Mouse (Mus musculus) frontal cortex, postnatal 25 days (tissue): ENCODE measurements around the gene Cst13.
"Not testable (repeated sequence)": the region's sequence is repeated elsewhere in the genome, so short reads cannot be mapped to it uniquely, and the experiment has no call there.

ENCODE experiments used
- DNase-seq, 2 experiments: peaks; one replicate each; pipeline ENCODE4 v3.0.0; 2022; ENCODE audit warnings: low spot score in 2 of 2

Gene Cst13

GRCm38 (mm10) chr2:148819909-148820308 is at the start of gene Cst13:
Cst13 (plus strand) TSS chr2:148820081.
- no peak for DNase-seq

GRCm38 (mm10) chr2:148771397-148771796 is 48.5 kb upstream of the Cst13 start, which contains the start of gene Cst11:
Cst11 (minus strand) TSS chr2:148771497.
- DNase-seq, result not testable (repeated sequence)

GRCm38 (mm10) chr2:148781709-148782108 is 38.2 kb upstream of the Cst13 start, which contains the start of gene 8030411F24Rik:
8030411F24Rik (plus strand) TSS chr2:148782009.
- no peak for DNase-seq

GRCm38 (mm10) chr2:148789142-148789541 is 30.7 kb upstream of the Cst13 start, which contains the start of gene Cst12:
Cst12 (plus strand) TSS chr2:148789361.
- no peak for DNase-seq

- no peak for DNase-seq
Measured at GRCm38 (mm10) chr2:148798485-148798884, 21.4 kb upstream of the Cst13 start, which contains the start of gene Cst8. Cst8 (plus strand) TSS chr2:148798785.

GRCm38 (mm10) chr2:148801491-148801921 is 18.4 kb upstream of the Cst13 start:
- DNase-seq, result no peak

- no peak for DNase-seq
Measured at GRCm38 (mm10) chr2:148806696-148807095, 13.2 kb upstream of the Cst13 start.

GRCm38 (mm10) chr2:148825986-148826385 is 6.1 kb downstream of the Cst13 start:
- no peak for DNase-seq

- no peak for DNase-seq
Measured at GRCm38 (mm10) chr2:148834912-148835311, 15.0 kb downstream of the Cst13 start, which contains the start of gene Cst9. Cst9 (plus strand) TSS chr2:148835147.

- DNase-seq, result no peak
Measured at GRCm38 (mm10) chr2:148838075-148838777, 18.3 kb downstream of the Cst13 start.

GRCm38 (mm10) chr2:148839224-148839623 is 19.3 kb downstream of the Cst13 start:
- no peak for DNase-seq

GRCm38 (mm10) chr2:148851116-148851906 is 31.4 kb downstream of the Cst13 start:
- DNase-seq, result peak; percentile 77 to 81

GRCm38 (mm10) chr2:148856630-148857400 is 36.9 kb downstream of the Cst13 start:
- DNase-seq, result no peak

GRCm38 (mm10) chr2:148857506-148857905 is 37.6 kb downstream of the Cst13 start:
- DNase-seq, result no peak

GRCm38 (mm10) chr2:148860993-148861392 is 41.1 kb downstream of the Cst13 start:
- no peak for DNase-seq

- no peak for DNase-seq
Measured at GRCm38 (mm10) chr2:148861693-148862092, 41.8 kb downstream of the Cst13 start.

GRCm38 (mm10) chr2:148864966-148865365 is 45.1 kb downstream of the Cst13 start, which contains the start of gene 9230104L09Rik:
9230104L09Rik (minus strand) TSS chr2:148865038.
- no peak for DNase-seq

GRCm38 (mm10) chr2:148868959-148869358 is 49.1 kb downstream of the Cst13 start:
- DNase-seq, result no peak

- no peak for DNase-seq
Measured at GRCm38 (mm10) chr2:148870526-148870925, 50.6 kb downstream of the Cst13 start.

- no peak for DNase-seq
Measured at GRCm38 (mm10) chr2:148872860-148873259, 53.0 kb downstream of the Cst13 start.

GRCm38 (mm10) chr2:148874224-148874616 is 54.3 kb downstream of the Cst13 start:
- no peak for DNase-seq
